Mouse (Mus musculus) MEL-GATA-1-ER (cell line): ENCODE data around the gene Akr1c6.
"Not testable (repeated sequence)": the region's sequence is repeated elsewhere in the genome, so short reads cannot be mapped to it uniquely, and the experiment has no call there.

Experiments used
- DNase-seq: peaks from one replicate; pipeline ENCODE4 v3.0.0-alpha.2; 2012; ENCODE audit warnings: low read depth; ENCODE audit errors: extremely low read depth

Gene Akr1c6

GRCm38 (mm10) chr13:4434006-4434405 lies at the start of gene Akr1c6:
Gene Akr1c6 (plus strand): TSS chr13:4434306.
- no peak for DNase-seq

- no peak for DNase-seq
Measured at GRCm38 (mm10) chr13:4384918-4385317, 49.2 kb upstream of the Akr1c6 start.

- DNase-seq, result no peak
Measured at GRCm38 (mm10) chr13:4385541-4385940, 48.6 kb upstream of the Akr1c6 start.

- DNase-seq, result no peak
Measured at GRCm38 (mm10) chr13:4388762-4389446, 45.2 kb upstream of the Akr1c6 start.

GRCm38 (mm10) chr13:4400360-4400759 lies 33.7 kb upstream of the Akr1c6 start:
- DNase-seq, result not testable (repeated sequence)

- no peak for DNase-seq
Measured at GRCm38 (mm10) chr13:4400831-4401230, 33.3 kb upstream of the Akr1c6 start.

GRCm38 (mm10) chr13:4402221-4402620 lies 31.9 kb upstream of the Akr1c6 start:
- no peak for DNase-seq

GRCm38 (mm10) chr13:4404726-4405125 lies 29.4 kb upstream of the Akr1c6 start:
- DNase-seq, result no peak

- no peak for DNase-seq
Measured at GRCm38 (mm10) chr13:4406771-4407170, 27.3 kb upstream of the Akr1c6 start.

- DNase-seq, result no peak
Measured at GRCm38 (mm10) chr13:4428558-4428957, 5.5 kb upstream of the Akr1c6 start.

GRCm38 (mm10) chr13:4429034-4429433 lies 5.1 kb upstream of the Akr1c6 start:
- no peak for DNase-seq

GRCm38 (mm10) chr13:4431129-4431528 lies 3.0 kb upstream of the Akr1c6 start:
- DNase-seq, result no peak

GRCm38 (mm10) chr13:4465641-4466040 lies 31.5 kb downstream of the Akr1c6 start:
- DNase-seq, result no peak

GRCm38 (mm10) chr13:4467896-4468295 lies 33.8 kb downstream of the Akr1c6 start:
- DNase-seq, result no peak
